Mouse (Mus musculus) lung, postnatal 0 days (tissue): Measurements from ENCODE around the gene Prr14l.

ENCODE experiments used
- CTCF ChIP-seq: IDR thresholded peaks from 2 replicates; pipeline ENCODE4 v1.5.1; 2016; ENCODE audit warnings: antibody characterized with exemption, mild to moderate bottlenecking
- EP300 ChIP-seq: IDR thresholded peaks from 2 replicates; pipeline ENCODE4 v1.6.1; 2016; ENCODE audit warnings: antibody characterized with exemption, mild to moderate bottlenecking, control low read depth

- TF ChIP-seq CTCF (no peak), EP300 (no peak)
Measured at GRCm38 (mm10) chr5:32740138-32740537, 113.9 kb downstream of the Prr14l start.
